Comparison of ENCODE assay signal across 9 mouse cellular contexts in genomic region chr7:75655180-75656074, GRCm38 (mm10).
DNase-seq lines count a peak whose midpoint lies in the region; ATAC-seq and TF ChIP-seq lines count a peak whose summit lies in the region.
"Had no signal": no experiment of that assay in that cellular context is flagged by ENCODE, and none has a peak within 500 bp of the region (broad histone marks: within the 10 kb centered on the region; RNA-seq: fewer than 3 reads in every experiment).

No protein-coding gene starts in this region.

- no peak for TF ChIP-seq CTCF in bone marrow, adult 2 months (IDR thresholded peaks at IDR 0.05; ENCODE audit: control insufficient read depth, insufficient read depth, low read length)

- TF ChIP-seq POLR2A in bone marrow, adult 2 months (IDR thresholded peaks at IDR 0.05; ENCODE audit: borderline replicate concordance, control insufficient read depth, low read depth, low read length) = no peak

- H3K36me3 ChIP-seq in liver, embryonic 16.5 days (ENCODE audit: control insufficient read depth, insufficient read depth) = peaks cover 2% of the 10 kb centered on the region; the same call in 1 of the 2 replicates
- H3K36me3 ChIP-seq: midbrain, embryonic 12.5 days had no signal

- no peaks in the 10 kb centered on the region for H3K9me3 ChIP-seq in liver, embryonic 16.5 days (replicated peaks; ENCODE audit: control insufficient read depth, low read length)
- H3K9me3 ChIP-seq: midbrain, embryonic 12.5 days had no signal

- no peaks in the 10 kb centered on the region; the same call in 1 of the 2 replicates for H3K4me1 ChIP-seq in bone marrow, adult 2 months (ENCODE audit: control insufficient read depth, insufficient read depth, low read length)
- peaks cover 18% of the 10 kb centered on the region for H3K4me1 ChIP-seq in liver, embryonic 16.5 days (ENCODE audit: control insufficient read depth, low read depth, low read length)
- H3K4me1 ChIP-seq: midbrain, embryonic 12.5 days had no signal

- H3K27ac ChIP-seq in bone marrow, adult 2 months (ENCODE audit: control insufficient read depth, insufficient read depth, low read depth, low read length, poor library complexity) = no peak overlapping the region
- H3K27ac ChIP-seq in liver, embryonic 16.5 days (ENCODE audit: low read length) = peak overlapping the region; percentile 72
- H3K27ac ChIP-seq: midbrain, embryonic 12.5 days had no signal

- peak overlapping the region; percentile 82 for H3K4me3 ChIP-seq in bone marrow, adult 2 months (replicated peaks; ENCODE audit: control insufficient read depth, low read depth, low read length)
- H3K4me3 ChIP-seq in liver, embryonic 16.5 days (ENCODE audit: low read depth, low read length) = peak overlapping the region; percentile 66
- H3K4me3 ChIP-seq: midbrain, embryonic 12.5 days had no signal

- H3K9ac ChIP-seq in liver, embryonic 16.5 days (ENCODE audit: low read depth, low read length) = peak overlapping the region; percentile 62
- H3K9ac ChIP-seq: midbrain, embryonic 12.5 days had no signal

- ATAC-seq in liver, embryonic 16.5 days (ENCODE audit: low read depth) = peak; percentile 42; the same call in 1 of the 2 replicates

- no peaks in the 10 kb centered on the region for H3K27me3 ChIP-seq in liver, embryonic 16.5 days (ENCODE audit: control insufficient read depth, insufficient read depth, low read depth, low read length)
- H3K27me3 ChIP-seq: midbrain, embryonic 12.5 days had no signal

- WGBS in bone marrow, adult 2 months = 8% methylated on average over 11 of the region's 11 CpGs
- WGBS in liver, embryonic 16.5 days (ENCODE audit: insufficient replicate concordance) = 20% methylated on average over 11 of the region's 11 CpGs

- DNase-seq in kidney, adult 9 months = peak; percentile 68
- DNase-seq in kidney, postnatal 25 days = no peak
- DNase-seq in CD4-positive, CD25-positive, alpha-beta regulatory T cell, adult 2 months (ENCODE audit: low read depth, low spot score) = peak; percentile 71
- DNase-seq in ovary, adult 18-20 months (ENCODE audit: low spot score) = no peak
- DNase-seq in thymus, postnatal 4 days = no peak
- no peak for DNase-seq in frontal cortex, adult 2 months (ENCODE audit: extremely low spot score in 1 of 2, low spot score in 1 of 2)

- H3K4me2 ChIP-seq in liver, embryonic 16.5 days (ENCODE audit: low read depth, low read length) = peak overlapping the region; percentile 83
- H3K4me2 ChIP-seq: midbrain, embryonic 12.5 days had no signal

Comparison
In these comparisons a context has a peak if more than half of its experiments do, and no peak if none do; other contexts are left out.
1. DNase-seq: peak in kidney, adult 9 months (single experiment) and CD4-positive, CD25-positive, alpha-beta regulatory T cell, adult 2 months (single experiment); none in kidney, postnatal 25 days (0 of 2), ovary, adult 18-20 months (single experiment), thymus, postnatal 4 days (single experiment) and frontal cortex, adult 2 months (0 of 2).